8 mouse cellular contexts compared by ENCODE assay signal in genomic region chr11:78188331-78189233, GRCm38 (mm10). TPM values are rescaled to one million over a fixed set of nuclear protein-coding genes. Genes with fewer than 3 reads are reported as not detected.
A peak's percentile ranks its signal among the peaks of the same experiment; 100 is the strongest.
DNase-seq lines count a peak whose midpoint lies in the region; ATAC-seq lines count a peak whose summit lies in the region.

TSS of gene Rab34 (plus strand) at chr11:78188430.

- H3K27ac ChIP-seq in brown adipose tissue, adult 24 weeks (replicated peaks; ENCODE audit: low read depth, low read length): peak within 1 kb of the TSS; percentile 66
- H3K27ac ChIP-seq in hindbrain, embryonic 15.5 days (replicated peaks): peak within 1 kb of the TSS; percentile 88

- peak; percentile 92 for DNase-seq in Muller cell, postnatal 12 days (ENCODE audit: inconsistent ontology term)
- peak; percentile 79 for DNase-seq in gastrocnemius, postnatal 10 days
- DNase-seq in layer of hippocampus, postnatal 36 days: peak; percentile 77 to 82
- DNase-seq in lung, postnatal 25 days (ENCODE audit: low spot score): peak; percentile 60
- peak; percentile 64 for DNase-seq in right cerebral cortex, adult 18-20 months

- 0 out of 2 replicates have a peak, but pooled peaks cover 2% of the 10 kb centered on the region for H3K4me1 ChIP-seq in brown adipose tissue, adult 24 weeks (ENCODE audit: control insufficient read depth, insufficient read depth, insufficient read length, low read length)
- peaks cover 27% of the 10 kb centered on the region for H3K4me1 ChIP-seq in hindbrain, embryonic 15.5 days (replicated peaks)

- H3K27me3 ChIP-seq in hindbrain, embryonic 15.5 days: no peaks in the 10 kb centered on the region

- peaks cover 24% of the 10 kb centered on the region for H3K36me3 ChIP-seq in hindbrain, embryonic 15.5 days

- ATAC-seq in hindbrain, embryonic 15.5 days (ENCODE audit: low FRiP score, low read depth): peak; percentile 78
- ATAC-seq in megakaryocyte-erythroid progenitor cell, adult 5-6 weeks (replicated peaks; ENCODE audit: low FRiP score, low TSS enrichment, poor library complexity, severe bottlenecking): no peak

- no peaks in the 10 kb centered on the region for H3K9me3 ChIP-seq in hindbrain, embryonic 15.5 days

- peak within 1 kb of the TSS; percentile 71 for H3K4me3 ChIP-seq in brown adipose tissue, adult 24 weeks (ENCODE audit: insufficient read depth, low read depth, low read length)
- peak within 1 kb of the TSS; percentile 66 for H3K4me3 ChIP-seq in hindbrain, embryonic 15.5 days

- peak within 1 kb of the TSS; percentile 73 for H3K4me2 ChIP-seq in hindbrain, embryonic 15.5 days

- under 1% methylated on average over 75 of the region's 80 CpGs for WGBS in hindbrain, embryonic 15.5 days

- H3K9ac ChIP-seq in hindbrain, embryonic 15.5 days: peak within 1 kb of the TSS; percentile 72

RNA-seq across cellular contexts. Expression of gene Rab34, which starts in this region (rescaled TPM):
- polyA plus RNA-seq in brown adipose tissue, adult 24 weeks (2012; ENCODE audit: insufficient read depth, insufficient read length, missing spikeins): 61.8 and 78.8 TPM in 2 replicates
- total RNA-seq in gastrocnemius, postnatal 10 days (2021): 10 to 100 TPM; 21.7 to 25.4 TPM
- 58.0 and 65.7 TPM in 2 replicates for polyA plus RNA-seq in hindbrain, embryonic 15.5 days (2015; fragmentation: Nextera tagmentation; extraction: Ambion mirVana)
- total RNA-seq in layer of hippocampus, postnatal 36 days (2021): 10 to 100 TPM; 26.8 to 28.5 TPM
- 4.8 TPM in 1 of 2 replicates, not detected in the other for total RNA-seq in megakaryocyte-erythroid progenitor cell, adult 5-6 weeks (2014; fragmentation: Nextera tagmentation)
- not detected in 2 replicates for total RNA-seq in megakaryocyte-erythroid progenitor cell, adult 5-6 weeks (2017)
